Comparison of ENCODE assay signal across 7 mouse cellular contexts in the genomic region with DNA sequence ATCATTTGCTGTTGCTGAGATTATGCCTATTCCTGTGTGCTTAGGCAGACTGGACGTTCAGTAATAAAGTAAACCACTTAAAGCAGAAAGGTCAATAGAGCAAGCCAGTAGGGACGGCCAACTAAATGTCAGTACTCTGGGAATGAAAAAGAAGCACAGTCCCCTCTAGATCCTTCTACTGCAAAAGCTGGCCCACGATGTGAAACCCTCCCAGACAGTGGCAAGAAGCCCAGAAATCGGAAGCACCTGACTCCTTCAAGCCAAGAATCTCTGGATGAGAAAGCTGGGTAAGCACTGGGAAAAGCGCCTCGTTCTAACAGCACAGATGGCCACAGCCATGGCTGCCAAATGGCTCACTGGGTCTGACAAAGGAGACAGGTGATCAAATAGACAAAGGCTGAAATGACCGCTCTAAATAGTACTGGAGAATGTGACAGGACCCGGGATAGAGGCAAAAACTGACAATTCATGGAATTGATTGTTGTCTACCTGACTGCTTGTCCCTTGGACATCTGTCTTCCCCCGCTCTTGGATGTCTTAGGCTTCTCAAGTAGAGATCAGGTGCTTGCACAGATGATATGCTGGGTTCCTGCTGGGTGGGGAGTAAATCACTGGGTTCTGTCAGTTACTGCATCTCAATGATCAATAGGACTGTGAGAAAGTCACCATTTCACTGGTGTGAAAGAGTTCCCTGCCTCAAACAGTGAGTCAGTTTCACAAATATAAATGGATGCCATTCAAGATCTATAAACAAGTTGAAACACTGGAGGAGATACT.
A peak's percentile ranks its signal among the peaks of the same experiment; 100 is the strongest.
DNase-seq lines count a peak whose midpoint lies in the region; ATAC-seq and TF ChIP-seq lines count a peak whose summit lies in the region.

No protein-coding gene starts in this region.

- H3K4me1 ChIP-seq in midbrain, embryonic 15.5 days = no peaks in the 10 kb centered on the region
- no peaks in the 10 kb centered on the region for H3K4me1 ChIP-seq in midbrain, embryonic 16.5 days (ENCODE audit: control insufficient read depth, insufficient read depth, low read length)
- H3K4me1 ChIP-seq in forebrain, embryonic 15.5 days = peaks cover 7% of the 10 kb centered on the region
- no peaks in the 10 kb centered on the region for H3K4me1 ChIP-seq in lung, postnatal 0 days (ENCODE audit: insufficient read depth, low read depth, low read length)

- ATAC-seq in midbrain, embryonic 15.5 days (replicated peaks) = 0 out of 2 replicates have a peak, but pooled peaks have one; percentile 27
- ATAC-seq in midbrain, embryonic 16.5 days = no peak
- ATAC-seq in forebrain, embryonic 15.5 days (replicated peaks) = peak; percentile 82
- peak; percentile 30; the same call in 1 of the 2 replicates for ATAC-seq in lung, postnatal 0 days

- H3K4me2 ChIP-seq in midbrain, embryonic 15.5 days = no peak overlapping the region
- no peak overlapping the region for H3K4me2 ChIP-seq in midbrain, embryonic 16.5 days (ENCODE audit: low read length)
- H3K4me2 ChIP-seq in forebrain, embryonic 15.5 days (replicated peaks) = no peak overlapping the region
- H3K4me2 ChIP-seq in lung, postnatal 0 days (replicated peaks; ENCODE audit: low read depth, low read length) = no peak overlapping the region

- H3K27me3 ChIP-seq in midbrain, embryonic 15.5 days (replicated peaks) = no peaks in the 10 kb centered on the region
- no peaks in the 10 kb centered on the region for H3K27me3 ChIP-seq in midbrain, embryonic 16.5 days (ENCODE audit: control insufficient read depth, insufficient read depth, low read depth, low read length)
- H3K27me3 ChIP-seq in forebrain, embryonic 15.5 days = no peaks in the 10 kb centered on the region
- no peaks in the 10 kb centered on the region for H3K27me3 ChIP-seq in lung, postnatal 0 days (replicated peaks; ENCODE audit: insufficient read depth, low read length)

- H3K27ac ChIP-seq in midbrain, embryonic 15.5 days = no peak overlapping the region
- no peak overlapping the region for H3K27ac ChIP-seq in midbrain, embryonic 16.5 days (ENCODE audit: low read length)
- H3K27ac ChIP-seq in forebrain, embryonic 15.5 days (replicated peaks) = peak overlapping the region; percentile 64
- no peak overlapping the region for H3K27ac ChIP-seq in lung, postnatal 0 days (ENCODE audit: low read length)

- H3K9me3 ChIP-seq in midbrain, embryonic 15.5 days = no peaks in the 10 kb centered on the region
- no peaks in the 10 kb centered on the region for H3K9me3 ChIP-seq in midbrain, embryonic 16.5 days (replicated peaks; ENCODE audit: control insufficient read depth, low read length, poor library complexity, severe bottlenecking)
- H3K9me3 ChIP-seq in forebrain, embryonic 15.5 days = no peaks in the 10 kb centered on the region
- H3K9me3 ChIP-seq in lung, postnatal 0 days (ENCODE audit: low read length) = no peaks in the 10 kb centered on the region

- H3K9ac ChIP-seq in midbrain, embryonic 15.5 days = no peak overlapping the region
- no peak overlapping the region for H3K9ac ChIP-seq in midbrain, embryonic 16.5 days (ENCODE audit: low read depth, low read length)
- no peak overlapping the region for H3K9ac ChIP-seq in forebrain, embryonic 15.5 days (replicated peaks)
- H3K9ac ChIP-seq in lung, postnatal 0 days (replicated peaks; ENCODE audit: low read depth) = no peak overlapping the region

- WGBS in midbrain, embryonic 15.5 days = 81% methylated on average over 9 of the region's 9 CpGs
- WGBS in midbrain, embryonic 16.5 days = 70% methylated on average over 9 of the region's 9 CpGs
- WGBS in forebrain, embryonic 15.5 days = 50% methylated on average over 9 of the region's 9 CpGs
- WGBS in lung, postnatal 0 days = 47% methylated on average over 9 of the region's 9 CpGs

- H3K36me3 ChIP-seq in midbrain, embryonic 15.5 days (replicated peaks) = no peaks in the 10 kb centered on the region
- H3K36me3 ChIP-seq in midbrain, embryonic 16.5 days (ENCODE audit: control insufficient read depth, insufficient read depth, low read length) = no peaks in the 10 kb centered on the region
- H3K36me3 ChIP-seq in forebrain, embryonic 15.5 days = no peaks in the 10 kb centered on the region
- no peaks in the 10 kb centered on the region for H3K36me3 ChIP-seq in lung, postnatal 0 days (ENCODE audit: insufficient read depth, low read length)

- DNase-seq in heart, postnatal 4 days = peak; percentile 73
- DNase-seq in lung, postnatal 0 days (ENCODE audit: low spot score) = peak; percentile 11
- DNase-seq in adipocyte (ENCODE audit: low spot score) = no peak
- DNase-seq in spleen, adult 18-20 months = no peak

- H3K4me3 ChIP-seq in midbrain, embryonic 15.5 days = no peak overlapping the region
- H3K4me3 ChIP-seq in midbrain, embryonic 16.5 days (ENCODE audit: low read depth, low read length) = no peak overlapping the region
- H3K4me3 ChIP-seq in forebrain, embryonic 15.5 days = no peak overlapping the region
- H3K4me3 ChIP-seq in lung, postnatal 0 days (ENCODE audit: low read depth, low read length) = no peak overlapping the region

- no peak for TF ChIP-seq EP300 in lung, postnatal 0 days (IDR thresholded peaks at IDR 0.05)

- TF ChIP-seq CTCF in lung, postnatal 0 days (IDR thresholded peaks at IDR 0.05) = no peak

Comparison
In these comparisons a context has a peak if more than half of its experiments do, and no peak if none do; other contexts are left out.
1. DNase-seq: peak in heart, postnatal 4 days (single experiment) and lung, postnatal 0 days (single experiment); none in adipocyte (single experiment) and spleen, adult 18-20 months (0 of 2).